Mouse (Mus musculus): ENCODE results near the gene Tmed11. TPM values are rescaled to one million over a fixed set of nuclear protein-coding genes. Genes with fewer than 3 reads are reported as not detected.
"Not testable (repeated sequence)": the region's sequence is repeated elsewhere in the genome, so short reads cannot be mapped to it uniquely, and the experiment has no call there.

Gene Tmed11
- not detected in 2 replicates for polyA plus RNA-seq (2014; fragmentation: Nextera tagmentation; extraction: Ambion mirVana)

GRCm38 (mm10) chr5:108795263-108795662 lies at the start of gene Tmed11:
Gene Tmed11, minus strand, starts transcription at chr5:108795363.
- H3K9ac ChIP-seq (ENCODE audit: low read length); H3K4me1 ChIP-seq (ENCODE audit: control insufficient read depth, insufficient read depth, low read length); ATAC-seq (ENCODE audit: insufficient number of reproducible peaks, low FRiP score, low TSS enrichment, low read depth); H3K36me3 ChIP-seq (ENCODE audit: control insufficient read depth, insufficient read depth, low read length); H3K4me3 ChIP-seq (ENCODE audit: low read depth, low read length); H3K4me2 ChIP-seq (ENCODE audit: low read depth, severe bottlenecking); DNase-seq (ENCODE audit: low spot score); H3K27me3 ChIP-seq (ENCODE audit: control insufficient read depth, insufficient read depth, low read length); H3K9me3 ChIP-seq (ENCODE audit: control insufficient read depth, low read length); H3K27ac ChIP-seq (replicated peaks; ENCODE audit: low read depth, low read length): not testable (repeated sequence)
- WGBS = 68% methylated on average over 2 of the region's 2 CpGs

GRCm38 (mm10) chr5:108836156-108836555 lies 41.0 kb upstream of the Tmed11 start:
- Histone ChIP-seq H3K9ac (ENCODE audit: low read length) (no peak overlapping the region), H3K4me2 (ENCODE audit: low read depth, severe bottlenecking) (no peak overlapping the region), H3K9me3 (ENCODE audit: control insufficient read depth, low read length) (no peaks in the 10 kb centered on the region), H3K27ac (replicated peaks; ENCODE audit: low read depth, low read length) (no peak overlapping the region), H3K4me3 (ENCODE audit: low read depth, low read length) (no peak overlapping the region), H3K4me1 (ENCODE audit: control insufficient read depth, insufficient read depth, low read length) (no peaks in the 10 kb centered on the region), H3K36me3 (ENCODE audit: control insufficient read depth, insufficient read depth, low read length) (no peaks in the 10 kb centered on the region), H3K27me3 (ENCODE audit: control insufficient read depth, insufficient read depth, low read length) (no peaks in the 10 kb centered on the region)
- DNase-seq (ENCODE audit: low spot score) (peak; percentile 28), ATAC-seq (ENCODE audit: insufficient number of reproducible peaks, low FRiP score, low TSS enrichment, low read depth) (no peak)
- 89% methylated on average over 1 of the region's 1 CpGs for WGBS

- DNase-seq (ENCODE audit: low spot score) (no peak), ATAC-seq (ENCODE audit: insufficient number of reproducible peaks, low FRiP score, low TSS enrichment, low read depth) (no peak)
- no peaks in the 10 kb centered on the region for H3K36me3 ChIP-seq (ENCODE audit: control insufficient read depth, insufficient read depth, low read length)
- no peaks in the 10 kb centered on the region for H3K27me3 ChIP-seq (ENCODE audit: control insufficient read depth, insufficient read depth, low read length)
- no peak overlapping the region for H3K4me2 ChIP-seq (ENCODE audit: low read depth, severe bottlenecking)
- H3K4me1 ChIP-seq (ENCODE audit: control insufficient read depth, insufficient read depth, low read length) = no peaks in the 10 kb centered on the region
- H3K4me3 ChIP-seq (ENCODE audit: low read depth, low read length) = no peak overlapping the region
- no peak overlapping the region for H3K27ac ChIP-seq (replicated peaks; ENCODE audit: low read depth, low read length)
- H3K9me3 ChIP-seq (ENCODE audit: control insufficient read depth, low read length) = no peaks in the 10 kb centered on the region
- no peak overlapping the region for H3K9ac ChIP-seq (ENCODE audit: low read length)
- 92% methylated on average over 2 of the region's 2 CpGs for WGBS
Measured at GRCm38 (mm10) chr5:108823276-108823675, 28.1 kb upstream of the Tmed11 start.

- not testable (repeated sequence) for H3K27me3 ChIP-seq (ENCODE audit: control insufficient read depth, insufficient read depth, low read length); DNase-seq (ENCODE audit: low spot score); H3K4me1 ChIP-seq (ENCODE audit: control insufficient read depth, insufficient read depth, low read length); H3K9me3 ChIP-seq (ENCODE audit: control insufficient read depth, low read length); H3K36me3 ChIP-seq (ENCODE audit: control insufficient read depth, insufficient read depth, low read length); H3K27ac ChIP-seq (replicated peaks; ENCODE audit: low read depth, low read length); H3K4me2 ChIP-seq (ENCODE audit: low read depth, severe bottlenecking); ATAC-seq (ENCODE audit: insufficient number of reproducible peaks, low FRiP score, low TSS enrichment, low read depth); H3K9ac ChIP-seq (ENCODE audit: low read length); H3K4me3 ChIP-seq (ENCODE audit: low read depth, low read length)
- WGBS = 74% methylated on average over 2 of the region's 2 CpGs
Measured at GRCm38 (mm10) chr5:108808750-108809149, 13.6 kb upstream of the Tmed11 start, which contains the start of gene Vmn2r8. Gene Vmn2r8, minus strand, starts transcription at chr5:108808850.

- Histone ChIP-seq H3K4me3 (ENCODE audit: low read depth, low read length) (no peak overlapping the region), H3K4me2 (ENCODE audit: low read depth, severe bottlenecking) (no peak overlapping the region), H3K27me3 (ENCODE audit: control insufficient read depth, insufficient read depth, low read length) (no peaks in the 10 kb centered on the region), H3K9ac (ENCODE audit: low read length) (no peak overlapping the region), H3K27ac (replicated peaks; ENCODE audit: low read depth, low read length) (no peak overlapping the region), H3K36me3 (ENCODE audit: control insufficient read depth, insufficient read depth, low read length) (no peaks in the 10 kb centered on the region), H3K9me3 (ENCODE audit: control insufficient read depth, low read length) (no peaks in the 10 kb centered on the region), H3K4me1 (ENCODE audit: control insufficient read depth, insufficient read depth, low read length) (no peaks in the 10 kb centered on the region)
- no peak for ATAC-seq (ENCODE audit: insufficient number of reproducible peaks, low FRiP score, low TSS enrichment, low read depth)
- DNase-seq (ENCODE audit: low spot score) = no peak
- 48% methylated on average over 1 of the region's 1 CpGs for WGBS
Measured at GRCm38 (mm10) chr5:108803646-108804045, 8.5 kb upstream of the Tmed11 start.

GRCm38 (mm10) chr5:108790385-108790784 lies 4.8 kb downstream of the Tmed11 start:
- not testable (repeated sequence) for H3K27ac ChIP-seq (replicated peaks; ENCODE audit: low read depth, low read length); H3K4me3 ChIP-seq (ENCODE audit: low read depth, low read length); H3K9ac ChIP-seq (ENCODE audit: low read length); ATAC-seq (ENCODE audit: insufficient number of reproducible peaks, low FRiP score, low TSS enrichment, low read depth); H3K9me3 ChIP-seq (ENCODE audit: control insufficient read depth, low read length); H3K4me2 ChIP-seq (ENCODE audit: low read depth, severe bottlenecking); H3K4me1 ChIP-seq (ENCODE audit: control insufficient read depth, insufficient read depth, low read length); H3K36me3 ChIP-seq (ENCODE audit: control insufficient read depth, insufficient read depth, low read length); H3K27me3 ChIP-seq (ENCODE audit: control insufficient read depth, insufficient read depth, low read length)
- peak; percentile 51 for DNase-seq (ENCODE audit: low spot score)
- 40% methylated on average over 1 of the region's 1 CpGs for WGBS

GRCm38 (mm10) chr5:108774630-108775306 lies 20.4 kb downstream of the Tmed11 start, which contains the start of gene Rnf212:
Gene Rnf212, minus strand, starts transcription at chr5:108774982.
- WGBS = 76% methylated on average over 40 of the region's 40 CpGs

GRCm38 (mm10) chr5:108760002-108760401 lies 35.2 kb downstream of the Tmed11 start:
- Histone ChIP-seq H3K36me3 (ENCODE audit: control insufficient read depth, insufficient read depth, low read length) (no peaks in the 10 kb centered on the region), H3K27ac (replicated peaks; ENCODE audit: low read depth, low read length) (no peak overlapping the region), H3K4me1 (ENCODE audit: control insufficient read depth, insufficient read depth, low read length) (no peaks in the 10 kb centered on the region), H3K9me3 (ENCODE audit: control insufficient read depth, low read length) (no peaks in the 10 kb centered on the region), H3K27me3 (ENCODE audit: control insufficient read depth, insufficient read depth, low read length) (no peaks in the 10 kb centered on the region), H3K4me2 (ENCODE audit: low read depth, severe bottlenecking) (no peak overlapping the region), H3K9ac (ENCODE audit: low read length) (no peak overlapping the region), H3K4me3 (ENCODE audit: low read depth, low read length) (no peak overlapping the region)
- no peak for ATAC-seq (ENCODE audit: insufficient number of reproducible peaks, low FRiP score, low TSS enrichment, low read depth)
- DNase-seq (ENCODE audit: low spot score) = no peak
- WGBS = 88% methylated on average over 2 of the region's 2 CpGs

More at GRCm38 (mm10) chr5:108774630-108775306, 20.4 kb downstream of the Tmed11 start, which contains the start of gene Rnf212:
- H3K27ac ChIP-seq (replicated peaks; ENCODE audit: low read depth, low read length) = no peak within 1 kb of the TSS
- no peaks in the 10 kb centered on the region for H3K9me3 ChIP-seq (ENCODE audit: control insufficient read depth, low read length)
- no peak within 1 kb of the TSS for H3K4me2 ChIP-seq (ENCODE audit: low read depth, severe bottlenecking)
- H3K4me1 ChIP-seq (ENCODE audit: control insufficient read depth, insufficient read depth, low read length) = no peaks in the 10 kb centered on the region
- H3K4me3 ChIP-seq (ENCODE audit: low read depth, low read length) = no peak within 1 kb of the TSS
- no peaks in the 10 kb centered on the region for H3K36me3 ChIP-seq (ENCODE audit: control insufficient read depth, insufficient read depth, low read length)
- ATAC-seq (ENCODE audit: insufficient number of reproducible peaks, low FRiP score, low TSS enrichment, low read depth) (no peak), DNase-seq (ENCODE audit: low spot score) (no peak)
- no peaks in the 10 kb centered on the region for H3K27me3 ChIP-seq (ENCODE audit: control insufficient read depth, insufficient read depth, low read length)
- H3K9ac ChIP-seq (ENCODE audit: low read length) = no peak within 1 kb of the TSS

Data from limb, embryonic 11.5 days (tissue).